Comparison of ENCODE assay signal across 20 mouse cellular contexts in genomic region chr9:20785055-20785454, GRCm38 (mm10). TPM values are rescaled to one million over a fixed set of nuclear protein-coding genes. Genes with fewer than 3 reads are reported as not detected.
"Had no signal": no experiment of that assay in that cellular context is flagged by ENCODE, and none has a peak within 500 bp of the region (broad histone marks: within the 10 kb centered on the region; RNA-seq: fewer than 3 reads in every experiment).

No protein-coding gene starts in this region.

- ATAC-seq: intestine, embryonic 16.5 days; lung, postnatal 0 days had no signal

- H3K4me2 ChIP-seq: limb, embryonic 13.5 days; liver, embryonic 11.5 days; liver, embryonic 15.5 days; neural tube, embryonic 12.5 days had no signal

- H3K9me3 ChIP-seq: liver, embryonic 15.5 days; neural tube, embryonic 12.5 days had no signal

- DNase-seq: layer of hippocampus, adult 9-11 months; layer of hippocampus, postnatal 36 days; lung, adult 2 months; lung, postnatal 36 days; midbrain, embryonic 14.5 days; thymus, adult 2 months; thymus, postnatal 25 days had no signal

- H3K4me3 ChIP-seq: limb, embryonic 13.5 days; liver, embryonic 15.5 days; neural tube, embryonic 12.5 days had no signal

- H3K36me3 ChIP-seq: limb, embryonic 13.5 days; liver, embryonic 15.5 days; neural tube, embryonic 12.5 days had no signal

- H3K27ac ChIP-seq: limb, embryonic 13.5 days; liver, embryonic 15.5 days; neural tube, embryonic 12.5 days had no signal

- H3K27me3 ChIP-seq: limb, embryonic 13.5 days; liver, embryonic 15.5 days; neural tube, embryonic 12.5 days had no signal

- H3K9ac ChIP-seq: limb, embryonic 13.5 days; liver, embryonic 15.5 days; neural tube, embryonic 12.5 days had no signal

- H3K4me1 ChIP-seq: liver, embryonic 15.5 days; neural tube, embryonic 12.5 days had no signal

RNA-seq across cellular contexts. Expression of gene Col5a3, which starts 29.8 kb away (rescaled TPM):
- total RNA-seq: monocyte, adult 5-6 weeks had no signal

RNA-seq across cellular contexts. Expression of gene Rdh8, which starts 33.2 kb away (rescaled TPM):
- total RNA-seq: layer of hippocampus, adult 18-20 months; layer of hippocampus, postnatal 36 days; left cerebral cortex, postnatal 36 days; megakaryocyte progenitor cell, adult 5-6 weeks; monocyte, adult 5-6 weeks; neutrophil, adult 5-6 weeks had no signal
- polyA plus RNA-seq: intestine, embryonic 16.5 days; limb, embryonic 13.5 days; liver, embryonic 11.5 days; liver, embryonic 15.5 days; lung, adult 2 months; lung, postnatal 0 days; midbrain, embryonic 14.5 days; neural tube, embryonic 12.5 days; testis, adult 2 months; thymus, adult 2 months; urinary bladder, adult 2 months had no signal

RNA-seq across cellular contexts. Expression of gene Olfm2, which starts 38.9 kb away (rescaled TPM):
- total RNA-seq: monocyte, adult 5-6 weeks; neutrophil, adult 5-6 weeks had no signal
